Mouse (Mus musculus) megakaryocyte-erythroid progenitor cell, adult 5-6 weeks (primary cell): Measurements from ENCODE around the gene Fam53b. TPM values are rescaled to one million over a fixed set of nuclear protein-coding genes. Genes with fewer than 3 reads are reported as not detected.

ENCODE experiments used
- ATAC-seq: replicated peaks from 2 replicates; pipeline ENCODE4 v1.8.0; 2016; ENCODE audit warnings: mild to moderate bottlenecking, inconsistent platforms; ENCODE audit not compliant: severe bottlenecking, poor library complexity, low FRiP score, low TSS enrichment
- total RNA-seq, 2 experiments: library from RNA; stranded (forward) in 1 of 2; stranded (reverse) in 1 of 2; fragments of 200-1000, 215-1000 nt in 1 of 2; fragments of >200 nt in 1 of 2; fragmentation: Nextera tagmentation in 1 of 2; gene quantifications; 2 replicates each; pipeline ENCODE4 v1.2.3; 2014 to 2017

The Fam53b gene
- total RNA-seq, 2 experiments from 2014 or later: 21.2 to 61.6 TPM

DNA sequence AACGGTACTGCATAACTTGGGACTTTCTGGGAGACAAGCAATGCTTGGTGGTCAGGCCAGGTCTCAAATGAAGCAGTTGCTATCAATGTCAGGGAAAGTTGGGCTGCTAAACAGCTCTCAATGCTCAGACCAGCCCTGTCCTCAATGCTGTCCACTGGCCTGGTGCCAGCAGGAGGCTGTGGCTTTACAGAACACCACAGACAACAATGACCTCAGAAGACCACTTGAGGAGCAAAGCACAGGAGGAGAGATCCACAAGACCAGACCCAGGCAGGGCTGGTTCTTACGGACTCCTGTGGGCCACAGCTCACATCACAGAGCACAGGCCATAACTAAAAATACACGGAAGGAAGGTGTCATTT lies 59.3 kb downstream of the Fam53b start:
- ATAC-seq: no peak

DNA sequence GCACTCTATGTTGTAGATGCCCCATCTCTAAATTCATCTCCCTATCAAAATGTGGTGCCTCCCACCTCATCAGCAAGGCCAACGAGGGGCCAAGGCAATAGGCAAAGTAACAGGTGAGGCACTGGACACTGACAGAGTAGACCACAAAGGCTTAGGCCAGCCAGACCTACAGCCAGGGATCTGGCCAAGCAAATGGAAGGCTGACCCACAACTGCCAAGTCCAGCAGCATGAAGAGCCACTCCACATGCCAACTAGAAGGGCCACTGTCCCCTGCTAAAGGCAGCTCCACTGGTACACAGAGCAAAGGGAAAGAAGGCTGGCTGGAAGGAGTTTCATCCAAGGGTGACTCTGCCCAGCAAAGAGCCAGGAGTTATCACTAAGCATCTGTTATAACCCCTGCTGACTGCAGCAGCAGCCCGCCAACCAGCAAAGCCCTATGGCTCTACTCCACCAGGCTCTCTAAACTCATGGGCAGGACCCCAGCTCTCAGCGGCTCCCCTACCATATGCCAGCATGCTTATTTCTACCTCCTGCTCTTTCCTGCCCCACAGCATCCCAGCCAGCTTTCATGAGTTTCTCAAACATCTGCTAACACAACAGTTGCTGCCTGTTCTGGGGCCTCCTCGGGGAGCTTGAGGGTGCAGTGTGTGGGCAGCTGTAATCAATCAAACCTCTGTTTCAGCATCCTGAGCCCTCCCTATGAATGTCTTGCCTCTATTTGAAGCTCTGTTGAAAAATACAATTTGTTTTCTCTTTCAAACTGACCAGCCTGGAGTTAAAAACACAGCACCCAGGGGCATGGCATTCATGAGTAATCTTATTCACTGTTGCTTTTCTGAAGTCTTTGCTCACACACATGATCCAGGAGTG lies 59.9 kb downstream of the Fam53b start:
- ATAC-seq: peak; percentile 60

DNA sequence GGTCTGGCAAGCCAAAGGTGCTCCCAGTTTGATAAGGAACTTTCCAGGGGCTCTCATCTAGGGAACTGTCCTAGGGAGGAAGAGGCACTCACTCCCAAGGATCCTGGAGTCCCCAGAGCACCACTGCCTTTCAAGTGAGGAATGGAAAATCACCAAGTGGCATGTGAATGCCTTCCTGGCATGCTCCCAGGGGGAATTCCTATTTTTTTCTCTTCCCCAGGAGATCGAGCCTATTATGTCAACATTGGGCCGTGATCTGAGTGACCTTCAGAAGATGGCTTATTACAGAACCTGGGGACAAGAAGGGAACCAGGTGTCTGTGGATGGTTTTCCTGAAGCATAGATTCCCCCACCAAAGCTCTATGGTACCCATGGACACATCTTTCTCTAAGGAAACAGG lies 62.0 kb downstream of the Fam53b start:
- ATAC-seq: no peak

DNA sequence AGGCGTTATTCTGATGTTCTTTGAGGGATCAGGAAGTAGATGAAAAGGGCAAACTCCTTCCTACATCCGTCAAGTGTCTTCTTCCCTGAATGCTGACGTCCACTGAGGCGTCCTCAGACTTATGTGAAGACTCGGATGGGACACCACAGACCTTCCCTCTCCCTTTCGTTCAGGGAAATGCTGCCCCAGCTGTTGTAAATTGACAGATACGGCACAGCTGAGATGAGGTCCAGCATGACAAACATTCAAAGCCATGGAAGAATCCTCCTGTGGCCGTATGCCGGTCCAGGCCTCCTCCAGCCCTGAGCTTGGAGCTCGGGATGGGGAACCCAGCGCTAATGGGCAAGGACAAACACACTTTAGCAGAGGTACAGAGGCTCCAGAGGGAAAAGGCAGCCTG lies 64.2 kb downstream of the Fam53b start:
- ATAC-seq: no peak

DNA sequence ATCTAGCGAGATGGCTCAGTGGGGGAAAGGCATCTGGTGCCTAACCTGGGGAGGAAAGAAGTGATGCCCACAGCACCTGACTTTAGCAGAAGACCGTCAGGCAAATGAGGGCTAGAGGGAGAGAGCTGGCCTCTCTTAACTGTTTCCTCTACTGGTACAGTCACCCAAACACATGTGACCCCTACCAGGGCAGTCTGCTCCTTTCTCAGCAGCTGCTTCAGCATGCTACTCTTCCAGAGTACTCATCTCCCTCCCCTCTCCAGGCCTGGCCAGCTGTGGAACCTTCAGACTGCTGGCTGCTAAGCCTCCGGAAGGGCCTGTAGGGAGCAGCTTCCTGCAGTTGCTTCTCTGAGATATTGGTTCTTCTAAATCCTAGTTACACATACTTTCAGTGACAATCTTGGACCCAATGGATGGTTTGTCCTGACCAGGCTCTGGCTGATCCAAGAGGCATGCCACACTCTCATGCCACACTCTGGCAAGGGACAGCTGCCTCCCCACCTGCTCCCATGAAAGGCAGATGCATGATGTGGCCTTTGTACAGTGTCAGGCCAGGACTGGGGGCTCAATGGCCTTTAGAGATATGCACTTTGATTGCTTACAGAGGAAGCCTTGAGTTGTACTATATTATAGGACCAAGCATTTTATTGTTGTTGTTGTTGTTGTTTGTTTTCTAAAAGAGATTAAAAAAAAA lies 65.5 kb downstream of the Fam53b start:
- ATAC-seq: 0 out of 2 replicates have a peak, but pooled peaks have one; percentile 2

DNA sequence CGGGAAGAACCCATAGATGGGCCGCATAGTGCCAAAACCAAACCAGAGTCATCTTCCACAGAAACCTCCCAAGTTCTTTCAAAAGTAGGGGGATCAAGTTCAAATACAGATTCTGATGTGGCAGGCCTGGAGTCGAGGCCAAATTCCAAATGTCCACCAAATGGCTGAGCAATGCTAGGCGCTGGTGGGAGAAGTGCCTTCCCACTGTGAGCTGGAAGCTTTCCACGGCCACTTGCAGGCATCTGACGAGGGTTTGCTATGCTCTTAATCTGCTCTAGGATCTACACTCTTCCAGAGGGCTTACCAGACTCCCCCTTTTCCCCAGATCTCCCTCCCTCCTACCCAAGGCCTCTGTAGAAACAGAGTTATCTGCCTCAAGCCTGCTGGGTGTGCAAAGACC lies 66.6 kb downstream of the Fam53b start:
- ATAC-seq: peak; percentile 40; the same call in 1 of the 2 replicates

DNA sequence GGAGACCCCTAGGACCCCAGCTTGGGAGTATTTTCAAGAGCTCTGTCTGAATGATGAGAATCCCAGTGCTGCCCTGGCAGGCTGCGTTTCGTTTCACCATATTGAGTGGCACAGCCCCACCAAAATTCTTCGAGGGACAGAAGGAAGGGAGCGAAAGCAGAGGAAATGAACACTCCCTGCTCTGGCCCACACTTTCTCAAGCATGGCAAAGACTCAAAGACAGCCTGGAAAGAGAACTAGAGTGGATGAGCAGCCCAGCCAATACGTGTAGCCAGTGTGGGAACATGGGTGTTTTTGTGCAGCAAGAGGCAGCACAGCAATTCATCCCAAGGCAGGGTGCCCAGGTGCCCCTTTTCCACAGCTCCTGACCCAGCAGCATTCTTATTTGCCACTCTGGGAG lies 70.8 kb downstream of the Fam53b start:
- no peak for ATAC-seq

DNA sequence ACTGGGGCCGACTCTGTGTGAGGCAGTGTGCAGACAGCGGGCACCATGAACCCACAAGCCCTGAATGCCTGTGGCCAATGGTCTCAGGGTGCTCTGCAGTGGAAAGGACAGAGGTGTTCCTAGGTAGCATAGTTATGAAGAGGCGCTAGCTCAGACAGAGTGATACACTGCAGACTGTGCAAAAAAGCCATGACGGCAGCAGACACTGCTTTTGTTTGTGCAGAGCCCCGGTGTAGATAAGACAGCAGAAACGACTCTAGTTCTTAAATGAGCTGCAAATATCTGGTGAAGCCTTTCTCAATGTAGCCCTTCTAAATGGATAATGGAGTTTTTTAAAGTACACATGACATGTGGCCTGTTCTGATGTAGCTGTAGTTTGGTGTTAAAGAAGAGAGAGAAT lies 73.9 kb downstream of the Fam53b start:
- ATAC-seq: peak; percentile 36

DNA sequence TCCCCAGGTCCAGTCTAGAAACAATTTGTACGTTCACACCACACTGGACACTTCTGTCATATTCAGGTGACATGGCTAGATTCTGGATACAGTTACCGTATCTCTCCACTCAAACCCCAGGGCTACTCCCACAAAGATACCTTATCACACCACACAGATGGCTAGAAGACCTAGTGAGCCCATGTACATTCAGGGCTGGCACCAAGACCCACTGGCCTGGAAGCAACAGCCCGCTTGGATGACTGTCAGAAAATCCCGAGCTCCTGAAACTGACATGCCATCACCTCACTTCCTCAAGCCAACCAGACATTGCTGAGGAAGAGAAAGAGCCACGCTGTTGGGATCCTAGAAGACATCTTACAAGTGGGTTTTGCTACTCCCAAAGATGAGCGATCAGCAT lies 74.8 kb downstream of the Fam53b start:
- ATAC-seq: peak; percentile 63

DNA sequence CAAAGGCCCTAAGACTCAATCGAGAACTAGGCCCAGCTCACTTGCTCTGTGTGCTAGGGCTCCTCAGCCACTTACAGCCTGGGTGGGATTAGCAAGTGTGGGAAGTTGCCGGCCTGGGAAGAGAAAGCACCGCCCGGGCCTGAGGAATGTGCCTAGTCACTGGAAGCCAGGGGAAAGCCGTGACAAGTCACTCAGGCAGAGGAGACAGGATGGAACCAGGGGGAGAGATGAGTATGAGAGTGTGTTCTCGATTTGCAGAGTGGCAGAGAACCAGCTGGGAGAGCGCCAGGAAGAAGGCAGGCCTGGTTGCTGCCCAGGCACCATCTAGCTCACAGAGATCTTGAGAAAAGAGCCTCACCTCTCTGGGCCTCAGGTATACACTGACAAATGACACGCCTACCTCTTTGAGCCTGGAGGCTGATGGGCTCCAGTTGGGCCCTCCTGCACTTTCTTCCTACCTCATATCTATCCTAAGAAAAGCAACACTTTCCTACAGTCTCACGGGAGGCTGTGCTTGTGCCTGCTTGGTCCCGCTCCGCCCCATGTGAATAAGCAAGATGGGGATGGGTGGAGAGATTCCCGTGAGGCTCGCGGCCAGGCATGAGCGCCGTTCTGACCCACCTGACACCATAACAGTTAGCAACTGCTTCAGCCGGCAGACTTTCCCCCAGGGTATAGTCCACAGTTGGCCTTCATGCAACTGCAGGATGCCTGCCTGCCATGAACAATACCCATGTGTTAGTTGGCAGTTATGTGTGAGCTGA lies 77.4 kb downstream of the Fam53b start:
- no peak for ATAC-seq

DNA sequence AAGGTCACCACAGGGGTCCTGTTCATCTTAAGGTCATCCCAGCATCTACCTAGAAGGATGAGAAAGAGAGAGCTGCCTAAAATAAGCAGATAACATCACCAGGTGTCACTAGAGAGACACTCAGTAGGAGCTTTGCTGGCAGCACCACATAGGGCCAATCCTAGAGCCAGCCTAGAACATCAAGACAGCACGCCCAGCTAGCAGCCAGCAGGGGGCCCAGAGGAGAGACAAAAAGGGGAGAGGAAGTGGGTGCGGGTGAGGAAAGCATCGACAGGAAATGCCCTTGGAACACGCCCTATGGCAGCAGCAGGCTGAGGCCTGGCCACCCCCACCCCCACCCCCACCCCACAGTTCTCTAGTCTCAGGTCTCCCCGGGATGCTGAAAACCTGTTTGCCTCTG lies 78.5 kb downstream of the Fam53b start:
- peak; percentile 72 for ATAC-seq

DNA sequence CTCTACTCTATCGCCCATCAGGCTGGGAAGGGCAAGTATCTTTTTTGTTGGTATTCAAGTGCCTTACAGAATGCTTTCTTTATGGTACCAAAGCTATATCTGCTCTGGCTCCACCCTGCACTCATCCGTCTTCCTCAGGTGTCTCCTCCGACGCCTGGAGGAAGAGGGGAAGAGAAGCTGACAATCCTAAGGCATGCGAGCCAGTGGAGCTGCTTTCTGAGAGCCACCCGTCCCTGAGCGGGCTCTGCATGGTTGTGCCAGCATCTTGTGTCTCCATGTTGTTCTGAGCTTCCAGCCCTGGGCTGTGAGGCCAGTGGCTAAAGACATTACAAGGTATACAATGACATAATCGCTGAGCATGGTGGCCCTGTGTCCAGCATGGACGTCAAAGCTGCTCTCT lies 79.5 kb downstream of the Fam53b start:
- no peak for ATAC-seq

DNA sequence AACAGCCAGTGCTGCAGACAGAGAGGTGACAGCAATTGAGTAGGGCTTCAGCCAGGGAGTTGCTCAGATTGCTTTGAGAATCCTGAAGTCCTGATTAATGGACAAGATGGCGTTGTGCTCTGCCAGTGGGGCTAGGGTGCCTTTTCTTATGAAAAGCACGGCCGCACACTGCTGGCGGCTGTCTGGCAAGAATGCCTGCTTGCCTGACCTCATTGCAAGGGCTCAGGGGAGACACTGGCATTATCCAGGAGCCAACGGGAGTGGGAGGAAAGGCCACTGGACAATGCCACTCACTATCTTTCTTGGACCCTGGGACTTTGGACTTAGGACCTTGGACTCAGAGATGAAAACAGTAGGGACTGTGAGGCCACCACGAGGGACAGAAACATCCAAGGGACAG lies 80.2 kb downstream of the Fam53b start:
- ATAC-seq: no peak

DNA sequence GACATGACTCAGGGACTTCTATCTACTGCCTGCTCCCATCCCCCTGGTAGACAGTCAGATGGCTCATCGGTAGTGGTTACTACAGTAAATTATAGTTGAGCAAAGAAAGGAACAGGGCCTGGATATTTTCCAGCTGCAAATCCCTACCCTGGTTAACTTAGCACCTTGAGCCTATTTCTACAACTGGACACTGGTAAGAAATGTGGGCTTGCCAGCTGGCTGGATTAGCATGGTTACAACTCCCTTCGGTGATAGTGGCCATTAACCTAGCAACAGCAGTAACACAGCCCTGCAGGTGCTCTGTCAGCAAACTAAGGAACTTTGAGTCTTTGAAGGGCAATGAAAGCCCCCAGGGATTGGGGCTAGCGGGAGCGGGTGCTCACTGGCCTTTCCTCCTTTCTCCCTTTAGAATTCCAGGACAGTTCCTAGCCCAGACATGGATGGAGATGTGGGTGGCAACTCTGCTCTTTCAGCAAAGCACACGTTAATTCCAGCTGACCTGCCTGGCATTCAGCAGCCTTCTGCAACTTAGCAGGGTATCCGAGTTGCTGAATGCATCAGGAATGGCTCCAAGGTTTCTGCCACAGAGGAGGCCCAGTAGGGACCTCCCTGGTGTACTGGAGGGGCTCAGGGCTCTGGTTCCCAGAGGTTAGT lies 81.4 kb downstream of the Fam53b start:
- ATAC-seq: no peak

DNA sequence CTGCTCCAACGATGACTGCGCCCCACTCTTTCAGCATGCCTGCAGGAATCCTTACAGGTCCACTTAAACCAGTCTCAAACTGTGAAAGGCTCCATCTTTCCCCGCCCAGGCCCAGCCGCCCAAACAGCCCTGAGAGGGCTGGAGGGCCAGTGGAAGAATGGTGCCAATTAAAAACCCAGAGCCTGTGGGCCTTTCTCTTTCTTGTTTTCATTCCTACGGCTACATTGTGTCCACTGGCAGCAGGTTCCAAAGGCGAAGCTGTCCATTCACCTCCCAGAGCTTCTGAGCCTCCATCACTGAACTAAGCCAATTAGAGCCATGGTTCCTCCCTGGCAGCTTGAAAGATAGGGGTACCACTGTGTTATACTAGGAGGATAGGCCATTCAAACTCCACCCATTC lies 82.1 kb downstream of the Fam53b start:
- ATAC-seq: no peak

DNA sequence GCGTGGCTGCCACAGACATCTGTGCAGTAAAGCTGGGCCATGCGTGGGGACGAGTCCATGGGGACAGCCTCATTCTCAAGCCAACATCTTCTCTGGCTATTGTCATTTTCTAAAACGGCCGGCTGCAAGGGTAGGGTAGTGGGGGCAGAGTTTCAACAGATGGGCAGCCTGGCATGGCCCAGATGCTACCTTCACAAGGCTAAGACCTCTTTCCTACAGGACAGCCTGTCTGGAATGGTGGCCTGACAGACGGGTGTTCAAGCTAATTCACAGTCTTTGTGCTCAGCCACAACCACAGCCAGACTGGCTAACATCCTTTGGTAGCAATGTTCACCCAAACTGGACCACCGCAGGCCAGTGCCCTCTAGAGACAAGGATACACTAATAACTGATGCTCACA lies 83.2 kb downstream of the Fam53b start:
- no peak for ATAC-seq

DNA sequence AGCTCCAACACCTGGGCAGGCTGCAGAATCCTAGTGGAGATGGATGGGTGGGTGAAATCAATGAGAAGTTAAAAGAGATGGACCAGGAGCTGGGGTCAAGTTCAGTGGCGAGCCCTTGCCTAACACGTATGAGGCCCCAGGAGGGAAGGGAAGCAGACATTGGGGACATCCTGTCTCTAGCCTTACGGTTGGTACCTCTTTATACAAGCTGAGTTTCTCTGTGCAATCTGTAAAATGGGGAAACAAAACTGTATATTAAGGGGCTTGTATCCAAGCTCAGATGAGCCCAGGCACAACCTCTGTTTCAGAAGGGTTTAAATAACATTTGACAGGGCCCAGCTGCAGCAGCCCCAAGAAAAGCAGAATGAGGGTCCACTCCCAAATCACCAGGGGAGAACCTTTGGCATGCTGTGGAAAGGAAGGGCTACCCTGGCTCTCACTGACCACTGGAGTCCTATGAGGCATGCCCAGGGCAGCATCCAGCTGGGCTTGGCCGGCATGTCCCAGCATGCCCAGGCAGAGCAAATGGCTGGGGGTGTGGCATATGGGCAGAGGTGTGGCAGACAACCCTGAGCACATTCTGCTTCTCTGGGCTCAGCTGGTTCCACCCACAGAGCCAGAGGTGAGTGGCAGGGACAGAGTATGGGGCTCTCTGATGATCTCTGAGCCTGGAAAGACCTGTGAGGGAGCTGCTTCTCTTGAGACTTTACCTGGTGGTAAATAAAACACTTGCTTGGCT lies 84.4 kb downstream of the Fam53b start:
- ATAC-seq: peak; percentile 72

DNA sequence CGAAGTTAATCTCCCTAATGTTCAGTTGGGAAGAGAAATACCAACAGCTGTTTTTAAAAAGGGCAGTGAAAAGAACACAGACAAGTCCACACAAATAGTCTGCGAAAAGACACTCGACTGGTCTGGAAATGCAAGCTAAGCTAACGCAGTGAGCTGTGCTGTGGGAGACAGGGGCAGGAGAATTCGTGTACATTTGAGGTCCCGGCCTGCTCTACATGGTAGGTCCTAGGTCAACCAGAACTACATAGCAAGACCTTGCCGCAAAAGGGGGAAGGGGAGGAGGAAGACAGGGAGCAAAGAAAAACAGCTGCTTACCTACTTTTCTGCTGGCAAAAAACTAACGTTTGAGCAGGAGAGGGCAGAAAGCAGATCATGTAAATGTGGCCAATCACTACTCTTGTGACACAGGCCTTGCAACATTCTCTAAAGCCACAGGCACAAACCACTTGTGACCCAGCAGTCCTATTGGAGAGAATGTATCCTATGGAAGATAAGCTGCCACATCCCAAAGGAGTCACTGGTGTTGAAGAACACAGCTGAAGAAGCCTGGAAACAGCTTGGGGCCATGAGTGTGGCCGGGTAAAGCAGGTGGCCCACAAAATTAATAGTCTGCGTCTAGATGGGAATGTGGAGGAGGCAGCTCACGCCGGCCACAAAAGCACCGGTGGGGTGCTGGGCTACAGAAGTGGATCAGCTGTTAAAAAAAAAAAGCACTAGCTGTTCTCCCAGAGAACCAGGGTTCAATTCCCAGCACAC lies 87.4 kb downstream of the Fam53b start:
- no peak for ATAC-seq
